Mouse (Mus musculus): ENCODE measurements around the gene Als2cl. TPM values are rescaled to one million over a fixed set of nuclear protein-coding genes. Genes with fewer than 3 reads are reported as not detected.

Gene Als2cl
- polyA plus RNA-seq, 1 experiment from 2014 or later = 2.6 TPM

DNA sequence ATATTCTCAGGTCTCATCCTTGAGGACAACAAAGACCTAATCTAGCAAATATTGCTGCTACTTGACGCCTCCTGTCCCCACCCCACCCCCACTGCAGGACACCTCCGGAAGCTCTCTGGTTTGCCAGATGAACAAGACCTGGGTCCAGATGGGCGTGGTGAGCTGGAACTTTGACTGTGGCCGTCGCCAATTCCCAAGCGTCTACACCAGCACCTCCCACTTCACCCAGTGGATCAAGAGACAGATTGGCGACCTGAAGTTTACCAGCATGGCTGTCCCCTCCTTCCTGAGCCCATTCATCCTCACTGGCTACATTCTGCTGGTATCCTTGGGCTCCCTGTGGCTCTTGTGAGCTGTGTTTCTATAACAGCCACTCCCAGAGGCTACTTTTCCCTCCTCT, 23.8 kb upstream of the Als2cl start:
- H3K4me2 ChIP-seq (ENCODE audit: low read depth, low read length) = no peak overlapping the region
- no peaks in the 10 kb centered on the region; the same call in 1 of the 2 replicates for H3K27me3 ChIP-seq (ENCODE audit: control insufficient read depth, insufficient read depth, low read length)
- H3K36me3 ChIP-seq (ENCODE audit: control insufficient read depth, insufficient read depth, low read length) = no peaks in the 10 kb centered on the region
- H3K4me3 ChIP-seq (ENCODE audit: low read depth, low read length) = no peak overlapping the region
- no peaks in the 10 kb centered on the region for H3K9me3 ChIP-seq (ENCODE audit: control insufficient read depth, low read length)
- WGBS = 74% methylated on average over 7 of the region's 7 CpGs
- H3K27ac ChIP-seq (ENCODE audit: low read depth, low read length) = no peak overlapping the region
- ATAC-seq (ENCODE audit: low read depth) = no peak
- no peaks in the 10 kb centered on the region for H3K4me1 ChIP-seq (ENCODE audit: control insufficient read depth, insufficient read depth, low read length)
- no peak overlapping the region for H3K9ac ChIP-seq (replicated peaks; ENCODE audit: low read depth, low read length)

GRCm38 (mm10) chr9:110856920-110857319, 22.8 kb upstream of the Als2cl start:
- Histone ChIP-seq H3K9ac (replicated peaks; ENCODE audit: low read depth, low read length) (no peak overlapping the region), H3K9me3 (ENCODE audit: control insufficient read depth, low read length) (no peaks in the 10 kb centered on the region), H3K27me3 (ENCODE audit: control insufficient read depth, insufficient read depth, low read length) (no peaks in the 10 kb centered on the region; the same call in 1 of the 2 replicates), H3K36me3 (ENCODE audit: control insufficient read depth, insufficient read depth, low read length) (no peaks in the 10 kb centered on the region), H3K4me3 (ENCODE audit: low read depth, low read length) (no peak overlapping the region), H3K27ac (ENCODE audit: low read depth, low read length) (no peak overlapping the region), H3K4me1 (ENCODE audit: control insufficient read depth, insufficient read depth, low read length) (no peaks in the 10 kb centered on the region), H3K4me2 (ENCODE audit: low read depth, low read length) (no peak overlapping the region)
- ATAC-seq (ENCODE audit: low read depth) = no peak
- 75% methylated on average over 4 of the region's 4 CpGs for WGBS

GRCm38 (mm10) chr9:110857781-110858472, 21.7 kb upstream of the Als2cl start, which contains the start of gene Prss50:
TSS of gene Prss50 (plus strand) at chr9:110857967.
- Histone ChIP-seq H3K27ac (ENCODE audit: low read depth, low read length) (no peak within 1 kb of the TSS), H3K36me3 (ENCODE audit: control insufficient read depth, insufficient read depth, low read length) (no peaks in the 10 kb centered on the region), H3K4me2 (ENCODE audit: low read depth, low read length) (peak within 1 kb of the TSS; percentile 42), H3K4me1 (ENCODE audit: control insufficient read depth, insufficient read depth, low read length) (no peaks in the 10 kb centered on the region), H3K9ac (replicated peaks; ENCODE audit: low read depth, low read length) (no peak within 1 kb of the TSS), H3K4me3 (ENCODE audit: low read depth, low read length) (peak within 1 kb of the TSS; percentile 16), H3K27me3 (ENCODE audit: control insufficient read depth, insufficient read depth, low read length) (no peaks in the 10 kb centered on the region; the same call in 1 of the 2 replicates), H3K9me3 (ENCODE audit: control insufficient read depth, low read length) (no peaks in the 10 kb centered on the region)
- ATAC-seq (ENCODE audit: low read depth) = no peak
- 12% methylated on average over 47 of the region's 50 CpGs for WGBS

GRCm38 (mm10) chr9:110858523-110858922, 21.1 kb upstream of the Als2cl start:
- Histone ChIP-seq H3K4me1 (ENCODE audit: control insufficient read depth, insufficient read depth, low read length) (no peaks in the 10 kb centered on the region), H3K36me3 (ENCODE audit: control insufficient read depth, insufficient read depth, low read length) (no peaks in the 10 kb centered on the region), H3K9me3 (ENCODE audit: control insufficient read depth, low read length) (no peaks in the 10 kb centered on the region), H3K27me3 (ENCODE audit: control insufficient read depth, insufficient read depth, low read length) (no peaks in the 10 kb centered on the region; the same call in 1 of the 2 replicates), H3K9ac (replicated peaks; ENCODE audit: low read depth, low read length) (no peak overlapping the region), H3K27ac (ENCODE audit: low read depth, low read length) (no peak overlapping the region), H3K4me2 (ENCODE audit: low read depth, low read length) (no peak overlapping the region), H3K4me3 (ENCODE audit: low read depth, low read length) (no peak overlapping the region)
- 54% methylated on average over 5 of the region's 5 CpGs for WGBS
- ATAC-seq (ENCODE audit: low read depth) = no peak

GRCm38 (mm10) chr9:110858967-110859596, 20.6 kb upstream of the Als2cl start:
- H3K27ac ChIP-seq (ENCODE audit: low read depth, low read length) = no peak overlapping the region
- 82% methylated on average over 5 of the region's 5 CpGs for WGBS
- no peak for ATAC-seq (ENCODE audit: low read depth)

GRCm38 (mm10) chr9:110871030-110871429, 8.6 kb upstream of the Als2cl start:
- no peak overlapping the region for H3K27ac ChIP-seq (ENCODE audit: low read depth, low read length)
- H3K36me3 ChIP-seq (ENCODE audit: control insufficient read depth, insufficient read depth, low read length) = no peaks in the 10 kb centered on the region
- peaks cover 11% of the 10 kb centered on the region; the same call in 1 of the 2 replicates for H3K4me1 ChIP-seq (ENCODE audit: control insufficient read depth, insufficient read depth, low read length)
- WGBS = 18% methylated on average over 7 of the region's 7 CpGs
- H3K9ac ChIP-seq (replicated peaks; ENCODE audit: low read depth, low read length) = no peak overlapping the region
- H3K9me3 ChIP-seq (ENCODE audit: control insufficient read depth, low read length) = no peaks in the 10 kb centered on the region
- H3K4me2 ChIP-seq (ENCODE audit: low read depth, low read length) = no peak overlapping the region
- 0 out of 2 replicates have a peak, but pooled peaks cover 7% of the 10 kb centered on the region for H3K27me3 ChIP-seq (ENCODE audit: control insufficient read depth, insufficient read depth, low read length)
- H3K4me3 ChIP-seq (ENCODE audit: low read depth, low read length) = no peak overlapping the region
- no peak for ATAC-seq (ENCODE audit: low read depth)

More at GRCm38 (mm10) chr9:110858967-110859596, 20.6 kb upstream of the Als2cl start:
- Histone ChIP-seq H3K4me2 (ENCODE audit: low read depth, low read length) (no peak overlapping the region), H3K4me1 (ENCODE audit: control insufficient read depth, insufficient read depth, low read length) (no peaks in the 10 kb centered on the region), H3K27me3 (ENCODE audit: control insufficient read depth, insufficient read depth, low read length) (no peaks in the 10 kb centered on the region; the same call in 1 of the 2 replicates), H3K4me3 (ENCODE audit: low read depth, low read length) (no peak overlapping the region), H3K9ac (replicated peaks; ENCODE audit: low read depth, low read length) (no peak overlapping the region), H3K9me3 (ENCODE audit: control insufficient read depth, low read length) (no peaks in the 10 kb centered on the region), H3K36me3 (ENCODE audit: control insufficient read depth, insufficient read depth, low read length) (no peaks in the 10 kb centered on the region)

- Histone ChIP-seq H3K4me3 (ENCODE audit: low read depth, low read length) (peak overlapping the region; percentile 20), H3K4me1 (ENCODE audit: control insufficient read depth, insufficient read depth, low read length) (peaks cover 11% of the 10 kb centered on the region; the same call in 1 of the 2 replicates), H3K9ac (replicated peaks; ENCODE audit: low read depth, low read length) (peak overlapping the region; percentile 17; the same call in 1 of the 2 replicates), H3K9me3 (ENCODE audit: control insufficient read depth, low read length) (no peaks in the 10 kb centered on the region), H3K4me2 (ENCODE audit: low read depth, low read length) (peak overlapping the region; percentile 40), H3K27ac (ENCODE audit: low read depth, low read length) (no peak overlapping the region), H3K27me3 (ENCODE audit: control insufficient read depth, insufficient read depth, low read length) (peaks cover 7% of the 10 kb centered on the region; the same call in 1 of the 2 replicates), H3K36me3 (ENCODE audit: control insufficient read depth, insufficient read depth, low read length) (no peaks in the 10 kb centered on the region)
- peak; percentile 71 for ATAC-seq (ENCODE audit: low read depth)
- 9% methylated on average over 33 of the region's 40 CpGs for WGBS
Observed at GRCm38 (mm10) chr9:110873681-110874659, 5.7 kb upstream of the Als2cl start.

DNA sequence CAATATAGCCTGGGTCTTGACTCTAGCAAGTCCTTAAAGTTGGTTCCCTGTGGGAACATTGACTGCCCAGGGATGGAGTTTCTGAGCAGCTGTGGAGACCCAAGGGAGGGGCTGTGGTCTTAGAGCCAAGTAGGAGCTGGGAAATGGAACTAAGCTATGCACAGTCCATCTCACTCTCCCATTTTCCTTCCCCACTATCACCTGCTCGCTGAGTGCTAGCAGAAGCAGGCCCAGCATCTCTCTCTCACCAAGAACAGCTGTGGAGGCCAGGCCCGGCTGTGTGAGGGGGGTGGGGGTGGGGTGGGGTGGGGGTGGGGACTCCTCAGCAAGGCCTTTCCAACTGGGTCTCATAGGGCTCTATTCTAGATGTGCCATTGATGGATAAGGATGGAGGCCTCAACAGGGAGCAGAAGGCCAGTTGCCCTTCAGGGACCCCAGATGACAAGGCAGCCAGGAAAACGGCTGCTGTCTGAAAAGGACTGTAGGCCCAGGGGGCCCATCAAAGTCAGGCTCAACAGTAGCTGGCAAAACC, 4.9 kb upstream of the Als2cl start:
- no peak overlapping the region for H3K4me2 ChIP-seq (ENCODE audit: low read depth, low read length)
- 6% methylated on average over 3 of the region's 3 CpGs for WGBS

More for the DNA sequence above, 4.9 kb upstream of the Als2cl start:
- Histone ChIP-seq H3K9me3 (ENCODE audit: control insufficient read depth, low read length) (no peaks in the 10 kb centered on the region), H3K27ac (ENCODE audit: low read depth, low read length) (no peak overlapping the region), H3K4me3 (ENCODE audit: low read depth, low read length) (no peak overlapping the region), H3K9ac (replicated peaks; ENCODE audit: low read depth, low read length) (no peak overlapping the region), H3K36me3 (ENCODE audit: control insufficient read depth, insufficient read depth, low read length) (no peaks in the 10 kb centered on the region), H3K4me1 (ENCODE audit: control insufficient read depth, insufficient read depth, low read length) (peaks cover 11% of the 10 kb centered on the region; the same call in 1 of the 2 replicates), H3K27me3 (ENCODE audit: control insufficient read depth, insufficient read depth, low read length) (peaks cover 13% of the 10 kb centered on the region)
- ATAC-seq (ENCODE audit: low read depth) = peak; percentile 63
